ENCODE assay signal across 11 mouse cellular contexts in genomic region chr5:140583732-140584368, GRCm38 (mm10). TPM values are rescaled to one million over a fixed set of nuclear protein-coding genes. Genes with fewer than 3 reads are reported as not detected.
DNase-seq lines count a peak whose midpoint lies in the region; ATAC-seq and TF ChIP-seq lines count a peak whose summit lies in the region.
"Had no signal": no experiment of that assay in that cellular context is flagged by ENCODE, and none has a peak within 500 bp of the region (broad histone marks: within the 10 kb centered on the region; RNA-seq: fewer than 3 reads in every experiment).

No protein-coding gene starts in this region.

- H3K4me3 ChIP-seq in ES-Bruce4 (ENCODE audit: low read depth, low read length), result no peak overlapping the region
- no peak overlapping the region for H3K4me3 ChIP-seq in forebrain, postnatal 0 days (ENCODE audit: low read depth, low read length)
- H3K4me3 ChIP-seq in midbrain, embryonic 10.5 days, result peak overlapping the region; percentile 28
- no peak overlapping the region for H3K4me3 ChIP-seq in cerebellum, adult 2 months (replicated peaks; ENCODE audit: insufficient read depth, low read depth, low read length)

- no peaks in the 10 kb centered on the region for H3K9me3 ChIP-seq in ES-Bruce4 (replicated peaks; ENCODE audit: control insufficient read depth, insufficient read depth, low read length, poor library complexity, severe bottlenecking)
- no peaks in the 10 kb centered on the region for H3K9me3 ChIP-seq in forebrain, postnatal 0 days (ENCODE audit: low read length)
- no peaks in the 10 kb centered on the region for H3K9me3 ChIP-seq in midbrain, embryonic 10.5 days (replicated peaks)

- peak; percentile 82 for ATAC-seq in forebrain, postnatal 0 days
- ATAC-seq in frontal cortex, adult (ENCODE audit: low TSS enrichment), result no peak

- no peak overlapping the region for H3K27ac ChIP-seq in ES-Bruce4 (ENCODE audit: insufficient read depth, low read length)
- H3K27ac ChIP-seq in forebrain, postnatal 0 days (ENCODE audit: low read depth, low read length), result no peak overlapping the region
- H3K27ac ChIP-seq in midbrain, embryonic 10.5 days (replicated peaks), result peak overlapping the region; percentile 91
- H3K27ac ChIP-seq in cerebellum, adult 2 months (ENCODE audit: insufficient read depth, low read length), result no peak overlapping the region

- peak; percentile 92 for DNase-seq in embryo, embryonic 10.5 days (ENCODE audit: low spot score)
- DNase-seq in forebrain, postnatal 0 days, result peak; percentile 45
- peak; percentile 97 for DNase-seq in midbrain, embryonic 10.5 days (ENCODE audit: low spot score)
- no peak for DNase-seq in cerebellum, adult 2 months
- no peak for DNase-seq in thymus, postnatal 4 days
- no peak for DNase-seq in right cerebral cortex, postnatal 10 days (ENCODE audit: low spot score in 2 of 2)
- DNase-seq: adrenal gland, postnatal 14 days had no signal

- no peaks in the 10 kb centered on the region for H3K36me3 ChIP-seq in ES-Bruce4 (ENCODE audit: control insufficient read depth, insufficient read depth, low read length, poor library complexity, severe bottlenecking)
- H3K36me3 ChIP-seq in forebrain, postnatal 0 days (ENCODE audit: insufficient read depth), result no peaks in the 10 kb centered on the region
- no peaks in the 10 kb centered on the region for H3K36me3 ChIP-seq in midbrain, embryonic 10.5 days

- TF ChIP-seq EP300 in ES-Bruce4 (IDR thresholded peaks at IDR 0.05; ENCODE audit: insufficient read depth, low read depth, low read length), result peak; percentile 94

- no peak overlapping the region for H3K4me2 ChIP-seq in forebrain, postnatal 0 days (ENCODE audit: low read depth)

- H3K4me1 ChIP-seq in ES-Bruce4 (ENCODE audit: control insufficient read depth, insufficient read depth, low read length), result peaks cover 21% of the 10 kb centered on the region
- no peaks in the 10 kb centered on the region for H3K4me1 ChIP-seq in forebrain, postnatal 0 days (ENCODE audit: insufficient read depth)
- peaks cover 82% of the 10 kb centered on the region for H3K4me1 ChIP-seq in midbrain, embryonic 10.5 days
- H3K4me1 ChIP-seq in cerebellum, adult 2 months (ENCODE audit: control insufficient read depth, insufficient read depth, low read length), result no peaks in the 10 kb centered on the region

- TF ChIP-seq CTCF in ES-Bruce4 (IDR thresholded peaks at IDR 0.05; ENCODE audit: low read depth, low read length), result no peak
- TF ChIP-seq CTCF in forebrain, postnatal 0 days (IDR thresholded peaks at IDR 0.05; ENCODE audit: low read depth), result no peak
- no peak for TF ChIP-seq CTCF in cerebellum, adult 2 months (IDR thresholded peaks at IDR 0.05; ENCODE audit: borderline replicate concordance, insufficient read depth, low read depth, low read length)

- no peak overlapping the region for H3K9ac ChIP-seq in ES-Bruce4 (ENCODE audit: low read depth, poor library complexity, severe bottlenecking)
- H3K9ac ChIP-seq in forebrain, postnatal 0 days, result no peak overlapping the region

- no peaks in the 10 kb centered on the region for H3K27me3 ChIP-seq in ES-Bruce4 (ENCODE audit: control insufficient read depth, insufficient read depth, low read length, poor library complexity, severe bottlenecking)
- no peaks in the 10 kb centered on the region for H3K27me3 ChIP-seq in forebrain, postnatal 0 days (ENCODE audit: insufficient read depth, low read length)
- H3K27me3 ChIP-seq in midbrain, embryonic 10.5 days (ENCODE audit: low read depth, poor library complexity, severe bottlenecking), result peaks cover 21% of the 10 kb centered on the region; the same call in 1 of the 2 replicates
- H3K27me3 ChIP-seq in cerebellum, adult 2 months (ENCODE audit: control insufficient read depth, insufficient read depth, low read length), result no peaks in the 10 kb centered on the region

- 12% methylated on average over 6 of the region's 6 CpGs for WGBS in forebrain, postnatal 0 days
- 6% methylated on average over 6 of the region's 6 CpGs for WGBS in midbrain, embryonic 10.5 days
- WGBS in cerebellum, adult 2 months, result 62% methylated on average over 6 of the region's 6 CpGs

- no peak for TF ChIP-seq POLR2A in ES-Bruce4 (IDR thresholded peaks at IDR 0.05; ENCODE audit: insufficient read depth, low read length)
- no peak for TF ChIP-seq POLR2A in cerebellum, adult 2 months (IDR thresholded peaks at IDR 0.05; ENCODE audit: borderline replicate concordance, insufficient read depth, low read length)

RNA-seq across cellular contexts. Expression of gene Grifin, which starts 19.0 kb away (rescaled TPM):
- not detected in 2 replicates for polyA plus RNA-seq in ES-Bruce4 (2011; ENCODE audit: insufficient read depth, insufficient read length, low read depth, missing spikeins)
- total RNA-seq in forebrain, postnatal 0 days (2014; rRNA removed), result not detected in 2 replicates
- polyA plus RNA-seq in forebrain, postnatal 0 days (2015; fragmentation: Nextera tagmentation; extraction: Ambion mirVana), result 0.36 TPM in 1 of 2 replicates, not detected in the other
- 0.62 and 0.63 TPM in 2 replicates for polyA plus RNA-seq in midbrain, embryonic 10.5 days (2016; fragmentation: Nextera tagmentation; extraction: Ambion mirVana)
- 0.82 and 1.4 TPM in 2 replicates for polyA plus RNA-seq in cerebellum, adult 2 months (2012; rRNA removed)
- total RNA-seq: adrenal gland, postnatal 14 days had no signal
- polyA plus RNA-seq: heart, postnatal 0 days; lung, embryonic 16.5 days had no signal

RNA-seq across cellular contexts. Expression of gene Lfng, which starts 23.3 kb away (rescaled TPM):
- polyA plus RNA-seq in ES-Bruce4 (2011; ENCODE audit: insufficient read depth, insufficient read length, low read depth, missing spikeins), result 4.1 and 4.4 TPM in 2 replicates
- 39.4 and 53.7 TPM in 2 replicates for total RNA-seq in forebrain, postnatal 0 days (2014; rRNA removed)
- 19.2 and 23.0 TPM in 2 replicates for polyA plus RNA-seq in forebrain, postnatal 0 days (2015; fragmentation: Nextera tagmentation; extraction: Ambion mirVana)
- 43.7 and 50.8 TPM in 2 replicates for polyA plus RNA-seq in midbrain, embryonic 10.5 days (2016; fragmentation: Nextera tagmentation; extraction: Ambion mirVana)
- polyA plus RNA-seq in cerebellum, adult 2 months (2012; rRNA removed), result 48.7 and 53.4 TPM in 2 replicates

Comparison
In these comparisons a context has a peak if more than half of its experiments do, and no peak if none do; other contexts are left out.
1. DNase-seq: peak in embryo, embryonic 10.5 days (single experiment), forebrain, postnatal 0 days (single experiment) and midbrain, embryonic 10.5 days (single experiment); none in cerebellum, adult 2 months (0 of 2), thymus, postnatal 4 days (single experiment) and right cerebral cortex, postnatal 10 days (0 of 2).